Mouse (Mus musculus): ENCODE data around the gene Itpripl1. TPM values are rescaled to one million over a fixed set of nuclear protein-coding genes. Genes with fewer than 3 reads are reported as not detected.
"Not testable (repeated sequence)": the region's sequence is repeated elsewhere in the genome, so short reads cannot be mapped to it uniquely, and the experiment has no call there.

Itpripl1 gene
- polyA plus RNA-seq, 1 experiment from 2014 or later = 22.8 TPM

DNA sequence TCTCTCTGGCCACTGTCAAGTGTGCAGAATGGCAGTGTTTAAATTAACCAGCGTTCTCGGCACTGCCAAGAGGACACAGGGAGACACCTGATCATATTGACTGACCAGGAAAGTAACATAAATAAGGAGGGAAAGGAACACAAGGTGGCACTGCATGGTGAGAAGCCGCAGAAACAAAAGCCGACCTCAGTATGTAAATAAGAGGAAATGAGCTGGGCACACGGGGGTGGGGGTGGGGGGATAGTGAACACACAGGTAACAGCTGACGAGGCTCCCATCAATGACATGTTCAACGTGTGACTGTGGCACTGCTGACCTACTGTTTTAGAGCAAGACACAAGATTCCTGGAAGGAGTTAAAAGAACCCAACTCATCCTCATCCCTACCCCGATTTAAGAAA lies 11.9 kb downstream of the Itpripl1 start:
- peaks cover 12% of the 10 kb centered on the region for H3K36me3 ChIP-seq (ENCODE audit: control insufficient read depth, insufficient read depth, low read length)
- H3K27ac ChIP-seq (ENCODE audit: low read depth) = no peak overlapping the region
- no peak for ATAC-seq (replicated peaks; ENCODE audit: low FRiP score, low TSS enrichment, low read depth)
- 68% methylated on average over 8 of the region's 8 CpGs for WGBS
- no peak overlapping the region for H3K9ac ChIP-seq (ENCODE audit: low read length)
- H3K4me2 ChIP-seq (ENCODE audit: low read length) = no peak overlapping the region
- H3K9me3 ChIP-seq (ENCODE audit: control insufficient read depth, low read length) = no peaks in the 10 kb centered on the region
- no peak overlapping the region for H3K4me3 ChIP-seq (ENCODE audit: low read depth, low read length)
- no peaks in the 10 kb centered on the region for H3K27me3 ChIP-seq (replicated peaks; ENCODE audit: control insufficient read depth, insufficient read depth, low read length)
- H3K4me1 ChIP-seq (replicated peaks; ENCODE audit: control insufficient read depth, insufficient read depth, low read length) = peaks cover 14% of the 10 kb centered on the region
- DNase-seq (ENCODE audit: low spot score) = no peak

- H3K4me3 ChIP-seq (ENCODE audit: low read depth, low read length) = no peak overlapping the region
- H3K4me2 ChIP-seq (ENCODE audit: low read length) = no peak overlapping the region
- peaks cover 36% of the 10 kb centered on the region for H3K36me3 ChIP-seq (ENCODE audit: control insufficient read depth, insufficient read depth, low read length)
- H3K9me3 ChIP-seq (ENCODE audit: control insufficient read depth, low read length) = no peaks in the 10 kb centered on the region
- DNase-seq (ENCODE audit: low spot score) (no peak), ATAC-seq (replicated peaks; ENCODE audit: low FRiP score, low TSS enrichment, low read depth) (no peak)
- WGBS = 84% methylated on average over 5 of the region's 5 CpGs
- peaks cover 14% of the 10 kb centered on the region for H3K4me1 ChIP-seq (replicated peaks; ENCODE audit: control insufficient read depth, insufficient read depth, low read length)
- no peaks in the 10 kb centered on the region for H3K27me3 ChIP-seq (replicated peaks; ENCODE audit: control insufficient read depth, insufficient read depth, low read length)
- H3K9ac ChIP-seq (ENCODE audit: low read length) = no peak overlapping the region
- H3K27ac ChIP-seq (ENCODE audit: low read depth) = no peak overlapping the region
Measured at GRCm38 (mm10) chr2:127128926-127129325, 14.3 kb downstream of the Itpripl1 start.

- WGBS = 92% methylated on average over 8 of the region's 8 CpGs
Measured at GRCm38 (mm10) chr2:127121591-127122235, 21.5 kb downstream of the Itpripl1 start.

DNA sequence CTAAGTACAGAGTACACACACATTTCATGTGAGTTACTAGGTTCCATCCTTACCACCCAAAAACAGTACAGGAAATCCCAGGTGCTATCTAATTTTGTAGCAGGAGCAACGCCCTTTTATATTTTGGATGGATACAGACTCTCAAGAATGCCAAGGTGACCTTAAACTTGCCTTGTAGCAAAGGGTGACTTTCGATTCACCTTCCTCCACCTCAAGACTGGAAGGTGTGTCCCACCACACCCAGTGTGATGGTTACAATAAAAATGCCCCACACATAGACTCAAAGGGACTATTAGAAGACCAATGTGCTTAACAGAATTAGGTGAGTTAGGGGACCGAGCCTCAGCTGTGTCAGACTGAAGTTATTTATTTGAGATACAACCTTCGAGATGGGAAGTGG lies 34.3 kb downstream of the Itpripl1 start:
- Histone ChIP-seq H3K27me3 (replicated peaks; ENCODE audit: control insufficient read depth, insufficient read depth, low read length) (no peaks in the 10 kb centered on the region), H3K9me3 (ENCODE audit: control insufficient read depth, low read length) (no peaks in the 10 kb centered on the region), H3K9ac (ENCODE audit: low read length) (no peak overlapping the region), H3K27ac (ENCODE audit: low read depth) (no peak overlapping the region), H3K4me3 (ENCODE audit: low read depth, low read length) (no peak overlapping the region), H3K4me1 (replicated peaks; ENCODE audit: control insufficient read depth, insufficient read depth, low read length) (no peaks in the 10 kb centered on the region), H3K36me3 (ENCODE audit: control insufficient read depth, insufficient read depth, low read length) (peaks cover 78% of the 10 kb centered on the region), H3K4me2 (ENCODE audit: low read length) (no peak overlapping the region)
- ATAC-seq (replicated peaks; ENCODE audit: low FRiP score, low TSS enrichment, low read depth) (no peak), DNase-seq (ENCODE audit: low spot score) (no peak)
- 93% methylated on average over 4 of the region's 4 CpGs for WGBS

More at GRCm38 (mm10) chr2:127121591-127122235, 21.5 kb downstream of the Itpripl1 start:
- H3K4me1 ChIP-seq (replicated peaks; ENCODE audit: control insufficient read depth, insufficient read depth, low read length) = no peaks in the 10 kb centered on the region
- peaks cover 87% of the 10 kb centered on the region for H3K36me3 ChIP-seq (ENCODE audit: control insufficient read depth, insufficient read depth, low read length)
- no peaks in the 10 kb centered on the region for H3K27me3 ChIP-seq (replicated peaks; ENCODE audit: control insufficient read depth, insufficient read depth, low read length)
- ATAC-seq (replicated peaks; ENCODE audit: low FRiP score, low TSS enrichment, low read depth) = no peak
- no peak overlapping the region for H3K4me3 ChIP-seq (ENCODE audit: low read depth, low read length)
- H3K9ac ChIP-seq (ENCODE audit: low read length) = no peak overlapping the region
- no peak for DNase-seq (ENCODE audit: low spot score)
- no peak overlapping the region for H3K27ac ChIP-seq (ENCODE audit: low read depth)
- H3K9me3 ChIP-seq (ENCODE audit: control insufficient read depth, low read length) = no peaks in the 10 kb centered on the region
- H3K4me2 ChIP-seq (ENCODE audit: low read length) = no peak overlapping the region

- no peak for ATAC-seq (replicated peaks; ENCODE audit: low FRiP score, low TSS enrichment, low read depth)
- Histone ChIP-seq H3K4me3 (ENCODE audit: low read depth, low read length) (no peak overlapping the region), H3K4me2 (ENCODE audit: low read length) (no peak overlapping the region), H3K27ac (ENCODE audit: low read depth) (no peak overlapping the region), H3K4me1 (replicated peaks; ENCODE audit: control insufficient read depth, insufficient read depth, low read length) (no peaks in the 10 kb centered on the region), H3K9me3 (ENCODE audit: control insufficient read depth, low read length) (no peaks in the 10 kb centered on the region), H3K36me3 (ENCODE audit: control insufficient read depth, insufficient read depth, low read length) (peaks cover 5% of the 10 kb centered on the region; the same call in 1 of the 2 replicates), H3K27me3 (replicated peaks; ENCODE audit: control insufficient read depth, insufficient read depth, low read length) (no peaks in the 10 kb centered on the region), H3K9ac (ENCODE audit: low read length) (no peak overlapping the region)
- DNase-seq (ENCODE audit: low spot score) = no peak
- WGBS = 58% methylated on average over 8 of the region's 8 CpGs
Measured at GRCm38 (mm10) chr2:127092000-127092399, 51.2 kb downstream of the Itpripl1 start.

GRCm38 (mm10) chr2:127090151-127090550 lies 53.1 kb downstream of the Itpripl1 start:
- ATAC-seq (replicated peaks; ENCODE audit: low FRiP score, low TSS enrichment, low read depth); H3K9me3 ChIP-seq (ENCODE audit: control insufficient read depth, low read length); H3K36me3 ChIP-seq (ENCODE audit: control insufficient read depth, insufficient read depth, low read length); H3K9ac ChIP-seq (ENCODE audit: low read length); H3K27me3 ChIP-seq (replicated peaks; ENCODE audit: control insufficient read depth, insufficient read depth, low read length); H3K27ac ChIP-seq (ENCODE audit: low read depth); H3K4me1 ChIP-seq (replicated peaks; ENCODE audit: control insufficient read depth, insufficient read depth, low read length); DNase-seq (ENCODE audit: low spot score); H3K4me2 ChIP-seq (ENCODE audit: low read length); H3K4me3 ChIP-seq (ENCODE audit: low read depth, low read length): not testable (repeated sequence)

Other genes starting within 250 kb of the Itpripl1 start
- 45.8 and 53.0 TPM in 2 replicates for gene Sppl2a, start 210.2 kb downstream of the Itpripl1 start, polyA plus RNA-seq (2014; fragmentation: Nextera tagmentation; extraction: Ambion mirVana)
- gene Ap4e1, start 134.7 kb downstream of the Itpripl1 start, polyA plus RNA-seq (2014; fragmentation: Nextera tagmentation; extraction: Ambion mirVana) = 10.1 and 12.3 TPM in 2 replicates
- 55.2 and 56.6 TPM in 2 replicates for gene Blvra, start 72.8 kb downstream of the Itpripl1 start, polyA plus RNA-seq (2014; fragmentation: Nextera tagmentation; extraction: Ambion mirVana)
- 82.5 and 88.2 TPM in 2 replicates for gene Ncaph, start 9.5 kb downstream of the Itpripl1 start, polyA plus RNA-seq (2014; fragmentation: Nextera tagmentation; extraction: Ambion mirVana)
- gene 1810024B03Rik, start 64.8 kb upstream of the Itpripl1 start, polyA plus RNA-seq (2014; fragmentation: Nextera tagmentation; extraction: Ambion mirVana) = 2.0 and 2.2 TPM in 2 replicates
- gene Snrnp200, start 64.9 kb upstream of the Itpripl1 start, polyA plus RNA-seq (2014; fragmentation: Nextera tagmentation; extraction: Ambion mirVana) = 67.8 and 77.2 TPM in 2 replicates
- 62.6 and 64.7 TPM in 2 replicates for gene Ciao1, start 104.4 kb upstream of the Itpripl1 start, polyA plus RNA-seq (2014; fragmentation: Nextera tagmentation; extraction: Ambion mirVana)
- 20.4 and 21.5 TPM in 2 replicates for gene Tmem127, start 104.5 kb upstream of the Itpripl1 start, polyA plus RNA-seq (2014; fragmentation: Nextera tagmentation; extraction: Ambion mirVana)
- 93.8 and 94.5 TPM in 2 replicates for gene Stard7, start 126.8 kb upstream of the Itpripl1 start, polyA plus RNA-seq (2014; fragmentation: Nextera tagmentation; extraction: Ambion mirVana)
- 2.5 and 4.5 TPM in 2 replicates for gene Dusp2, start 192.7 kb upstream of the Itpripl1 start, polyA plus RNA-seq (2014; fragmentation: Nextera tagmentation; extraction: Ambion mirVana)
- not detected in 2 replicates for gene Astl, start 195.2 kb upstream of the Itpripl1 start, polyA plus RNA-seq (2014; fragmentation: Nextera tagmentation; extraction: Ambion mirVana)
- gene Adra2b, start 219.8 kb upstream of the Itpripl1 start, polyA plus RNA-seq (2014; fragmentation: Nextera tagmentation; extraction: Ambion mirVana) = 0.66 and 0.85 TPM in 2 replicates

Data from intestine, embryonic 14.5 days (tissue).